Mouse (Mus musculus) right cerebral cortex, postnatal 4 days (tissue): ENCODE measurements around the gene Blvrb.
"Not testable (repeated sequence)": the region's sequence is repeated elsewhere in the genome, so short reads cannot be mapped to it uniquely, and the experiment has no call there.

ENCODE experiments used
- DNase-seq: peaks from one replicate; pipeline ENCODE4 v3.0.0-alpha.2; 2022

The Blvrb gene

GRCm38 (mm10) chr7:27483860-27484259 is 36.1 kb downstream of the Blvrb start:
- no peak for DNase-seq

- no peak for DNase-seq
Measured at GRCm38 (mm10) chr7:27486102-27486769, 38.5 kb downstream of the Blvrb start.

GRCm38 (mm10) chr7:27486770-27487697 is 39.3 kb downstream of the Blvrb start, which contains the start of gene Sertad1:
Gene Sertad1, plus strand, starts transcription at chr7:27486910.
- DNase-seq: peak; percentile 97

GRCm38 (mm10) chr7:27487740-27488268 is 40.0 kb downstream of the Blvrb start:
- DNase-seq: peak; percentile 45

- DNase-seq: no peak
Measured at GRCm38 (mm10) chr7:27489270-27489869, 41.6 kb downstream of the Blvrb start.

- DNase-seq: no peak
Measured at GRCm38 (mm10) chr7:27490227-27490542, 42.4 kb downstream of the Blvrb start.

GRCm38 (mm10) chr7:27490543-27491329 is 43.0 kb downstream of the Blvrb start:
- DNase-seq: peak; percentile 73

GRCm38 (mm10) chr7:27491856-27492255 is 44.1 kb downstream of the Blvrb start:
- no peak for DNase-seq

GRCm38 (mm10) chr7:27493022-27493421 is 45.2 kb downstream of the Blvrb start:
- no peak for DNase-seq

DNA sequence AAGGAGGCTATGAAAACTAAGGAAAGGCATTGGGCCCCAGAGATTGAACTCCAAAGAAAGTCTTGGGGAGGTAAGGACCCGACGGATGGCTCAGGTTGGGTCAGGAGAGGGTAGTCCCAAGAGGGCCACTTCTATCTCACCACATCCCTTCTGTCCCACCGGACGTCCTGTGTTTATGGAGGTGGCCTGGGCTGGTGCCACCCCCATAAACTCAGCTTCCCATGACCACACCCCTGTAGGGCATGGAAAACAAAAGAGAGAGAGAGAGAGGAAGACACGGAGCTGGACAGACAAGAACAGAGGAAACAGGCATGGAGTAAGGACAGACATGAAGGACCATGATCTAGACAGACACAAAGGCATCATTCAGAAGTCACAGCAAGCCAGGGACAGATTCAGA is 45.7 kb downstream of the Blvrb start:
- DNase-seq: no peak

GRCm38 (mm10) chr7:27494659-27495367 is 47.0 kb downstream of the Blvrb start:
- DNase-seq: not testable (repeated sequence)

GRCm38 (mm10) chr7:27499036-27499435 is 51.3 kb downstream of the Blvrb start, which contains the start of gene Prx:
Gene Prx, plus strand, starts transcription at chr7:27499324.
- no peak for DNase-seq

- DNase-seq: no peak
Measured at GRCm38 (mm10) chr7:27501620-27502019, 53.8 kb downstream of the Blvrb start.

- DNase-seq: no peak
Measured at GRCm38 (mm10) chr7:27506765-27507370, 59.1 kb downstream of the Blvrb start.

DNA sequence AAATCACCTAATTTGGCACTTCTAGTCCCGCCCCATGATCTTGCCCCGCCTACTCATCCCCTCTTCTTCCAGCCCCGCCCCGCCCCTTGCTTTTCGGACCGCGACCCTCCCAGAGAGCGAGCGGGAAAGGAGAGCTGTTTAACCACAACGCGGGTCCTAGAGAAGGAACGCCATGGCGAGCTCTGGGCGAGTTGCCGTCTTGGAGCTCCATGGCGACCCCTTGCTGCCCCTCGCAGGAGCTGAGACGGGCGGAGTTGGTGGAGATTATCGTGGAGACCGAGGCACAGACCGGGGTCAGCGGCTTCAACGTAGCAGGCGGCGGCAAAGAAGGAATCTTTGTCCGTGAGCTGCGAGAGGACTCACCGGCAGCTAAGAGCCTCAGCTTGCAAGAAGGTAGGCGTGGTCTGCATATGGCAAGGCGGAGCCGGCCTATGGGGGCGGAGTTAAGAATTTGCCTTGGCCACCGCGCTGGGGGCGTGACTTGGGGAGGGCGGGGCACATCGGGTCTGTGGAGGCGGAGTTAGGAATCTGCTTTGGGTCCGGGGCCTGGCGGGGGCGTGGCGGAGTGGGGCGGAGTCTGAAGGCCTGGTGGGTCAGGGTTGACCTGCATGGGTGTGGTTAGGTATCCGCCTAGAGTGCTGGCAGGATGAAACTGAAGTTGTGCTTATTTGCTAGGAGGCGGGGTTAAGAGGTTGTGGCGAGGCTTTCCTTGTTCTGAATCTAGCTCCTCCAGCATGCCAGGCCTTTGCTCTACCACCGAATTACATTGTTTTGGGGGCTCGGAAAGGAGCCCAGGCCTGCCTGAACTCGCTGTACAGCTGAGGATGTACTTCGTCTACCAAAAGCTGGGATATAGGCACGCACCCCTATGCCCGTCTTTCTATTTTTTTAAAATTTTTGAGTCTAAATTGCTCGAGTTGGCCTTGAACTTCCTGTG is 60.2 kb downstream of the Blvrb start:
- DNase-seq: peak; percentile 89

GRCm38 (mm10) chr7:27508648-27509005 is 60.8 kb downstream of the Blvrb start:
- peak; percentile 61 for DNase-seq

GRCm38 (mm10) chr7:27510809-27511208 is 63.0 kb downstream of the Blvrb start:
- DNase-seq: no peak

DNA sequence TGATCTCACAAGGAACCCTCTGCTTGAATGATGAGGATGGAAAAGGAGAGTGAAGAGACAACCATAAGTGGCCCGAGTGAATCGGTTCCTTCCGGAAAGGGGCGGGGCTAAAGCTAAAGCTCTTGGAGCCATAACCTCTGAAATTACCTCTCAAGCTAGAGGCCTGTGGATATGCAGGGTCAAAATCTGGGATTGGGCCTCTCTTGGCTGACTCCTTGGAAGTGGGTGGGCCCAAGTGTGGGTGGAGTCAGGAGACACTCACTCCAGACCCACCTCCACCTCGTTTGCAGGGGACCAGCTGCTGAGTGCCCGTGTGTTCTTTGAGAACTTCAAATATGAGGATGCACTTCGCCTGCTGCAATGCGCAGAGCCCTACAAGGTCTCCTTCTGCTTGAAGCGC is 67.2 kb downstream of the Blvrb start:
- DNase-seq: no peak
